Mouse (Mus musculus) embryonic fibroblast, embryonic 13.5 days (primary cell): ENCODE results near the gene Dlg4.

ENCODE experiments used
- CTCF ChIP-seq: IDR thresholded peaks from 2 replicates; pipeline ENCODE4 v1.5.1; 2011; ENCODE audit warnings: mild to moderate bottlenecking, control low read depth, low read length, moderate library complexity, borderline replicate concordance; ENCODE audit not compliant: insufficient read depth
- POLR2A ChIP-seq: IDR thresholded peaks from 2 replicates; pipeline ENCODE4 v1.6.1; 2011; ENCODE audit warnings: low read depth, mild to moderate bottlenecking, control low read depth, low read length, moderate library complexity

- no peak for TF ChIP-seq CTCF
- no peak for TF ChIP-seq POLR2A
Measured at GRCm38 (mm10) chr11:69999666-70000065, 17.1 kb upstream of the Dlg4 start.
